Mouse (Mus musculus) bone marrow, adult 2 months (tissue): Measurements from ENCODE around the gene Wbp11.

ENCODE experiments used
- CTCF ChIP-seq: fragments of 200-500 bp; IDR thresholded peaks from 2 replicates; pipeline ENCODE4 v1.5.1; 2011; ENCODE audit warnings: low read length, control low read depth; ENCODE audit not compliant: control insufficient read depth, insufficient read depth
- POLR2A ChIP-seq: fragments of 200-500 bp; IDR thresholded peaks from 2 replicates; pipeline ENCODE4 v1.6.1; 2011; ENCODE audit warnings: low read depth, mild to moderate bottlenecking, control low read depth, low read length, borderline replicate concordance; ENCODE audit not compliant: control insufficient read depth

- no peak for TF ChIP-seq POLR2A
- no peak for TF ChIP-seq CTCF
Measured at GRCm38 (mm10) chr6:136776392-136776791, 51.6 kb downstream of the Wbp11 start.
